Mouse (Mus musculus) heart, embryonic 15.5 days (tissue): ENCODE measurements around the gene Gm6367. TPM values are rescaled to one million over a fixed set of nuclear protein-coding genes. Genes with fewer than 3 reads are reported as not detected.
"Not testable (repeated sequence)": the region's sequence is repeated elsewhere in the genome, so short reads cannot be mapped to it uniquely, and the experiment has no call there.

Experiments used
- ATAC-seq: fragments of 200-750 bp; cut with Nextera tagmentation; replicated peaks from 2 replicates; pipeline ENCODE4 v1.8.0; 2017; ENCODE audit warnings: low read depth, moderate TSS enrichment; ENCODE audit not compliant: insufficient number of reproducible peaks, insufficient read depth, low FRiP score
- H3K27ac ChIP-seq: fragments of 300-500 bp; sonication (generic); 2 replicates; pipeline ENCODE4 v1.5.1; 2015; ENCODE audit warnings: mild to moderate bottlenecking, inconsistent platforms
- H3K27me3 ChIP-seq: fragments of 300-500 bp; sonication (generic); 2 replicates; pipeline ENCODE4 v1.6.1; 2015; ENCODE audit warnings: inconsistent platforms
- H3K36me3 ChIP-seq: fragments of 300-500 bp; sonication (generic); 2 replicates; pipeline ENCODE4 v1.6.1; 2015; ENCODE audit warnings: mild to moderate bottlenecking, inconsistent platforms
- H3K4me1 ChIP-seq: fragments of 300-500 bp; sonication (generic); replicated peaks from 2 replicates; pipeline ENCODE4 v1.6.1; 2015; ENCODE audit warnings: inconsistent platforms
- H3K4me2 ChIP-seq: fragments of 300-500 bp; sonication (generic); 2 replicates; pipeline ENCODE4 v1.6.1; 2015; ENCODE audit warnings: inconsistent platforms, mild to moderate bottlenecking, moderate library complexity
- H3K4me3 ChIP-seq: fragments of 300-500 bp; sonication (generic); 2 replicates; pipeline ENCODE4 v1.5.1; 2015; ENCODE audit warnings: mild to moderate bottlenecking, inconsistent platforms
- H3K9ac ChIP-seq: fragments of 300-500 bp; sonication (generic); 2 replicates; pipeline ENCODE4 v1.6.1; 2015; ENCODE audit warnings: mild to moderate bottlenecking, inconsistent platforms
- H3K9me3 ChIP-seq: fragments of 300-500 bp; sonication (generic); replicated peaks from 2 replicates; pipeline ENCODE4 v1.6.1; 2016; ENCODE audit warnings: inconsistent platforms
- WGBS: fragments of 180-500 bp; shearing (Covaris S2); methylation state at CpG from one replicate; pipeline ENCODE4 v1.1.7; 2015; ENCODE audit warnings: mixed read lengths; 5-methylcytosine and 5-hydroxymethylcytosine counted together
- polyA plus RNA-seq: library from polyadenylated mRNA; unstranded; fragments of >200 nt; fragmentation: Nextera tagmentation; extraction: Ambion mirVana; gene quantifications from 2 replicates; pipeline ENCODE4 v1.2.1, GENCODE M21; 2015

Gm6367 gene
- not detected in 2 replicates for polyA plus RNA-seq

DNA sequence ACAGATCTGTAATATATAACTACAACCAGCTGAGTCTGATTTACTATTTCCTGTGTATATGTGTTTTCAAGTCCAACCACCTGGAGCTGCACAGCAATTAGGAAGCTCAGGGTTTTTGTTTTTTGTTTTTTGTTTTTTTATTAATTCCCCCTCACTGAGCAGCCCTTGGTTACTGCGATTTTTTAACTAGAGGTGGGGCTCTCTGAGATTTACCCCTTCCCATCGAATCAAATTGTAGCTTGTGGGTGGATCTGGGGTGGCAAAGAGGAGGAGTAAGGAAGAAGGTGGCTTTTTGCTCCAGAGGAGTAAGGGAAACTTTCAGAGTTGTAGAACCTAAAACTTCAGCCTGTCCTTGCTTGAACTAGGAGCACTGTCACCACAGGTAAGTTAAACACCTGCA is at the start of gene Gm6367:
Gene Gm6367, plus strand, starts transcription at position 301 of the 400 bp plus-strand sequence.
- not testable (repeated sequence) for H3K9me3 ChIP-seq, H3K4me3 ChIP-seq, H3K4me1 ChIP-seq, H3K27me3 ChIP-seq, H3K9ac ChIP-seq, ATAC-seq, H3K4me2 ChIP-seq, H3K36me3 ChIP-seq, H3K27ac ChIP-seq
- no CpG with 5 or more reads among the region's 2 CpGs for WGBS

Other genes with a start within 250 kb of the Gm6367 start
- not detected in 2 replicates for gene Gm3183, start 123.2 kb upstream of the Gm6367 start, polyA plus RNA-seq
- not detected in 2 replicates for gene Gm7942, start 118.3 kb downstream of the Gm6367 start, polyA plus RNA-seq
- not detected in 2 replicates for gene Gm16513, start 194.0 kb downstream of the Gm6367 start, polyA plus RNA-seq